Mouse (Mus musculus) liver, embryonic 14.5 days (tissue): ENCODE results near the gene Piwil1. TPM values are rescaled to one million over a fixed set of nuclear protein-coding genes. Genes with fewer than 3 reads are reported as not detected.

Experiments
- ATAC-seq: fragments of 200-750 bp; cut with Nextera tagmentation; 2 replicates; pipeline ENCODE4 v1.8.0; 2017; ENCODE audit warnings: moderate number of reproducible peaks, mild to moderate bottlenecking, moderate library complexity; ENCODE audit not compliant: insufficient read depth
- DNase-seq, 3 experiments: peaks; one replicate each; pipeline ENCODE4 v3.0.0-alpha.2; 2012 to 2013; ENCODE audit warnings: low read depth in 3 of 3, low spot score in 3 of 3
- H3K27ac ChIP-seq: fragments of 300-500 bp; sonication (generic); 2 replicates; pipeline ENCODE4 v1.5.1; 2014; ENCODE audit warnings: moderate library complexity, mild to moderate bottlenecking, control low read depth, inconsistent platforms
- H3K27me3 ChIP-seq: fragments of 300-500 bp; sonication (generic); 2 replicates; pipeline ENCODE4 v1.6.1; 2014; ENCODE audit warnings: mild to moderate bottlenecking, low read length, moderate library complexity; ENCODE audit not compliant: control insufficient read depth, insufficient read depth
- H3K36me3 ChIP-seq: fragments of 300-500 bp; sonication (generic); replicated peaks from 2 replicates; pipeline ENCODE4 v1.6.1; 2014; ENCODE audit warnings: low read depth; ENCODE audit not compliant: control insufficient read depth, insufficient read depth
- H3K4me1 ChIP-seq, 2 experiments: fragments of 200-500 bp in 1 of 2; fragments of 300-500 bp in 1 of 2; sonication (generic) in 1 of 2; replicated peaks; 2 replicates each; pipeline ENCODE4 v1.6.1; 2012 to 2014; ENCODE audit warnings: antibody characterized with exemption in 1 of 2, inconsistent platforms in 1 of 2, low read length in 1 of 2; ENCODE audit not compliant: control insufficient read depth in 2 of 2, insufficient read depth in 2 of 2
- H3K4me2 ChIP-seq: fragments of 300-500 bp; sonication (generic); 2 replicates; pipeline ENCODE4 v1.6.1; 2014; ENCODE audit warnings: low read depth, mild to moderate bottlenecking, control low read depth, moderate library complexity
- H3K4me3 ChIP-seq, 2 experiments: fragments of 200-500 bp in 1 of 2; fragments of 300-500 bp in 1 of 2; sonication (generic) in 1 of 2; 2 replicates each; pipeline ENCODE4 v1.5.1; 2012 to 2014; ENCODE audit warnings: low read depth in 2 of 2, low read length in 2 of 2, mild to moderate bottlenecking in 2 of 2, control low read depth in 1 of 2, inconsistent platforms in 1 of 2, moderate library complexity in 1 of 2; ENCODE audit not compliant: insufficient read depth in 1 of 2
- H3K9ac ChIP-seq: fragments of 300-500 bp; sonication (generic); replicated peaks from 2 replicates; pipeline ENCODE4 v1.6.1; 2014; ENCODE audit warnings: mild to moderate bottlenecking, control low read depth, moderate library complexity
- H3K9me3 ChIP-seq: fragments of 300-500 bp; sonication (generic); 2 replicates; pipeline ENCODE4 v1.6.1; 2016; ENCODE audit warnings: low read length, mixed read lengths; ENCODE audit not compliant: control insufficient read depth
- CTCF ChIP-seq: IDR thresholded peaks from 2 replicates; pipeline ENCODE4 v1.5.1; 2016; ENCODE audit warnings: antibody characterized with exemption, low read depth, control low read depth
- EP300 ChIP-seq: IDR thresholded peaks from 2 replicates; pipeline ENCODE4 v1.6.1; 2016; ENCODE audit warnings: antibody characterized with exemption, low read depth
- WGBS: fragments of 180-500 bp; shearing (Covaris S2); extraction: QIAGEN DNeasy Blood & Tissue Kit; methylation state at CpG from one replicate; pipeline ENCODE4 v1.1.7; 2014; ENCODE audit not compliant: insufficient replicate concordance; 5-methylcytosine and 5-hydroxymethylcytosine counted together
- polyA plus RNA-seq, 2 experiments: library from polyadenylated mRNA; depleted of rRNA in 1 of 2; stranded (reverse) in 1 of 2; unstranded in 1 of 2; fragments of >200 nt; fragmentation: Nextera tagmentation in 1 of 2; extraction: Ambion mirVana in 1 of 2; gene quantifications; 2 replicates each; pipeline versions ENCODE4 v1.2.1 to v1.2.3; 2012 to 2014

The Piwil1 gene
- polyA plus RNA-seq, 2 experiments, result not detected

GRCm38 (mm10) chr5:128800592-128800991 is 98.3 kb downstream of the Piwil1 start:
- H3K27me3 ChIP-seq, result no peaks in the 10 kb centered on the region
- no peaks in the 10 kb centered on the region for H3K4me1 ChIP-seq
- TF ChIP-seq EP300 (no peak), CTCF (no peak)
- ATAC-seq (no peak), DNase-seq (no peak)
- H3K4me2 ChIP-seq, result no peak overlapping the region
- H3K9me3 ChIP-seq, result no peaks in the 10 kb centered on the region
- H3K36me3 ChIP-seq, result no peaks in the 10 kb centered on the region
- 72% methylated on average over 5 of the region's 5 CpGs for WGBS
- no peak overlapping the region for H3K4me3 ChIP-seq
- H3K9ac ChIP-seq, result no peak overlapping the region
- no peak overlapping the region for H3K27ac ChIP-seq

Other genes with a start within 250 kb of the Piwil1 start
- 0.01 and 0.02 TPM in 2 replicates for gene Fzd10, start 101.7 kb upstream of the Piwil1 start, polyA plus RNA-seq (2012; rRNA removed)
- gene Fzd10, start 101.7 kb upstream of the Piwil1 start, polyA plus RNA-seq (2014; fragmentation: Nextera tagmentation; extraction: Ambion mirVana), result not detected in 2 replicates